Mouse (Mus musculus) heart, postnatal 36 days (tissue): Measurements from ENCODE around the gene Gm7257. TPM values are rescaled to one million over a fixed set of nuclear protein-coding genes. Genes with fewer than 3 reads are reported as not detected.

Experiments
- DNase-seq, 2 experiments: peaks; one replicate each; pipeline ENCODE4 v3.0.0; 2021 to 2022
- intact Hi-C: fragments of 180-260 bp; cut with DNase I; formaldehyde crosslinking; loops from one replicate; pipeline ENCODE4 v1.15.1; 2025
- total RNA-seq, 2 experiments: library from RNA; stranded (reverse); gene quantifications; 2 replicates each; pipeline ENCODE4 v1.2.3; 2021

The Gm7257 gene
- not detected for total RNA-seq

DNA sequence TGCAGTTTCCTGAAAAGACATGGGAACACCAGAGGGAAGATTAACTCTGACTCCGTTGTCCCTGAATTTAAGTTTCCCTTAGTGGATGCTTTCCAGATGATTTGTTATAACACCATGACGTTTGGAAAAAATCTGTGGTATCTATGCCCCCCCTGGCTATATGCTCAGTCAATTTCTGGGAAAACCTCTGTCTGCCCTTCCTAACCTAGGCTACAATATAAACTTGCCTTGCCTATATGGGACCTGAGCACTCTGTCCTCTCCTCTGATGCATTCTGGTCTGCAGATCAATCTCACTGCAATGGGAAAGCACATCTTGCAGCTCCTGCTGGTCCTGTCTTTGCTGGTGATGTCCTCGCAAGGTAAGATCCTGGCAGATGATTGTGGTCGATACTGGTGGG is at the start of gene Gm7257:
TSS of gene Gm7257 (plus strand) at position 301 of the 400 bp plus-strand sequence.
- intact Hi-C loops, result loop anchor here (10.0 kb wide), 1 partner anchor 253 kb away; no protein-coding TSS in a partner anchor
- DNase-seq, result no peak

DNA sequence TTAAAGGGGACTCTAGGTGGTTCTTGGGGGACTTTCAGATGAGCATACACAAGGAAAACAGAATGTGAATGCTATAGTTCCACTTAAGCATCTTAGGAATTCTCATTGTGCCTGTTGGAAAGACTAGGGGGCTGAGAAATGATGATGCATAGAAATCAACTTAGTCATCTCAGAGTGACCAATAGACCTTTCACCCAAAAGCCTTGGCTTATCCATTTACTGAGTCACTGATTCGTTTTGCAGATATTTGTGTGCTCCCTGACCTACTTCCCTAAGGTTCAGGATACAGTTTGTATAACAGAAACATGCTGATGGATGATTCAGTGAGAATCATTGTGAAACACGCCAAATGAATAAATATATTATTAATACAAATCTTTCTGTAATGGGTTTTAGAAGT is 28.7 kb upstream of the Gm7257 start:
- intact Hi-C loops, result no loop called here

DNA sequence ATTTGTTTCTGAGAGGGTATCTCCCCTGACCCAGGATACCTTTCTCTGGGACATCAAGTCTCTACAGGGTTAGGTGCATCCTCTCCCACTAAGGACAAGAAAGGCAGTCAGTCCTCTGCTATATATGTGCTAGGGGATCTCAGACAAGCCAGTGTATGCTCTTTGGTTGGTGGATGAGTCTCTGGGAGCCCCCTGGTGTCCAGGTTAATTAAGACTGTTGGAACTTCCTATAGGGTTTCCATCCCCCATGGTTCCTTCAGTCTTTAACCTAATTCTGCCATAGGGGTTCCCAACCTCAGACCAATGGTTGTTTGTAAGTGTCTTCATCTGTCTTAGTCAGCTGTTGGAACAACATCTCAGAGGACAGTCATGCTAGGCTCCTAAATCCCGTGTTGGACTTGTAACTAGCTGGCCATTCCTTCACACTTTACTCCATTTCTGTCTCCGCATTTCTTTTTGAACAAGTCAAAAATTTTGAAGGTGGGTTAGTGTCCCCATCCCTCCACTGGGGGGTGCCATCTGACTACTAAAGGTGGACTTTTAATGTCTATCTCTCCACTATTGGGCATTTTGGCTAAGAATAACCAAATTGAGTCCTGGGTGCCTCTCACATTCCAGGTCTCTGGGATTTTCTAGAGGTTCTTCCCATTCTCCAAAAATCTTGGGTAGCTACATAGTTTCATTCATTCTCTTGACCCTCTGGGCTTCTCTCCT is 3.5 kb downstream of the Gm7257 start:
- DNase-seq, result no peak
- intact Hi-C loops, result loop anchor here (10.0 kb wide), 1 partner anchor 250 kb away; no protein-coding TSS in a partner anchor

More for the DNA sequence above, 28.7 kb upstream of the Gm7257 start:
- no peak for DNase-seq

DNA sequence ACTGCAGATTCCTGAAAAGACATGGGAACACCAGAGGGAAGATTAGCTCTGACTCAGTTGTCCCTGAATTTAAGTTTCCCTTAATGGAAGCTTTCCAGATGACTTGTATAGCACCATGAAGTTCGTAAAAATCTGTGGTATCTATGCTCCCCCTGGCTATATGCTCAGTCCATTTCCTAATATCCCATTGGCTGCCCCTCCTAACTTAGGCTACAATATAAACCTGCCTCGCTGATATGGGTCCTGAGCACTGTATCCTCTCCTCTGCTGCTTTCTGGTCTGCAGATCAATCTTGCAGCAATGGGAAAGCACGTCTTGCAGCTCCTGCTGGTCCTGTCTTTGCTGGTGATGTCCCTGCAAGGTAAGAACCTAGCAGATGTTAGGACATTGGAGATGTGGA is 43.7 kb downstream of the Gm7257 start, which contains the start of gene Gm9513:
TSS of gene Gm9513 (plus strand) at position 301 of the 400 bp plus-strand sequence.
- intact Hi-C loops, result no loop called here

More for the DNA sequence above, 43.7 kb downstream of the Gm7257 start, which contains the start of gene Gm9513:
- no peak for DNase-seq

Other genes with a start within 250 kb of the Gm7257 start
- gene Gm9513, start 43.8 kb downstream of the Gm7257 start, total RNA-seq, result not detected
- not detected for gene Gm5615, start 110.1 kb downstream of the Gm7257 start, total RNA-seq
- not detected for gene Gm17689, start 150.8 kb downstream of the Gm7257 start, total RNA-seq
- gene A630095E13Rik, start 211.5 kb downstream of the Gm7257 start, total RNA-seq, result not detected